Mouse (Mus musculus): ENCODE data around the gene Smyd3. TPM values are rescaled to one million over a fixed set of nuclear protein-coding genes. Genes with fewer than 3 reads are reported as not detected.

Smyd3 gene
- polyA plus RNA-seq, 1 experiment, result 3.0 TPM

DNA sequence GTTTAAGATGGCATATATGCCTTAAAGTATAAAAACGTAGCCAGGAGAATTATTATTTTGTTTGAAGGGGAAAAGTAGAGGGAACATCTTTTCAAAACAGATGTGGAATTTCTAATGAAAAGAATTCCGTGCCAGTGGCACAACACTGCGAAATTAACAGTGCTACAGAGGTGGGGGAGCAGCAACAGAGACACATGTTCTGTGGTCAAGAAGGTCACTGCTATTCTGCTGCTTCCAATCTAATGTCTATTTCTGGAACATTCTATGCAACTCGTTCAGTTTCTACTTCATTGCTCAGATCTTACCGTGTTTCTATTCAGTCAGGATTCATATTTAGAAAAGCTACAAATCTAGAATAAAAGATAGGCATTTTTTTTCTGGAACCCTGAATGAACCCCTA, 117.0 kb downstream of the Smyd3 start:
- Histone ChIP-seq H3K4me1 (ENCODE audit: control insufficient read depth, insufficient read depth, insufficient read length, low read length) (no peaks in the 10 kb centered on the region), H3K27ac (replicated peaks; ENCODE audit: low read depth, low read length) (no peak overlapping the region)

DNA sequence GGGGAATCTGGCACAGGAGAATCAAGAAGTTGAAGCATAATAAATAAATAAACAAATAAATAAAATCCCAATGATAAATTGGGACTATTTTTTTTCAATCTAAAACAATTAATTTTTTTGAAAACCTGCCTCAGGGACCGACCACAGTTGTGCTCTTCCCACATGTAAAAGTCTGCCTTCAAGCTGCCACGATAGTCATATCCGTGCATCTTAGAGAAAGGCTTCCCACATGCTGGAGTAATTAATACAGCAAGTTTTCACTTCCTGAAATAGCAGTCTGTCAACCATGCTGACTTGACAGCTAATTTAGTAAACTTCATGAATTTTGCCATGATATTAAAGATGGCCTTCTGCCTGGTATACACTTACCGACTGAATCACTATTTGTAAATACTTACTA, 119.2 kb downstream of the Smyd3 start:
- H3K4me3 ChIP-seq (ENCODE audit: insufficient read depth, low read depth, low read length), result no peak overlapping the region
- no peak overlapping the region for H3K27ac ChIP-seq (replicated peaks; ENCODE audit: low read depth, low read length)
- H3K4me1 ChIP-seq (ENCODE audit: control insufficient read depth, insufficient read depth, insufficient read length, low read length), result no peaks in the 10 kb centered on the region

More for the DNA sequence above, 117.0 kb downstream of the Smyd3 start:
- no peak overlapping the region for H3K4me3 ChIP-seq (ENCODE audit: insufficient read depth, low read depth, low read length)

DNA sequence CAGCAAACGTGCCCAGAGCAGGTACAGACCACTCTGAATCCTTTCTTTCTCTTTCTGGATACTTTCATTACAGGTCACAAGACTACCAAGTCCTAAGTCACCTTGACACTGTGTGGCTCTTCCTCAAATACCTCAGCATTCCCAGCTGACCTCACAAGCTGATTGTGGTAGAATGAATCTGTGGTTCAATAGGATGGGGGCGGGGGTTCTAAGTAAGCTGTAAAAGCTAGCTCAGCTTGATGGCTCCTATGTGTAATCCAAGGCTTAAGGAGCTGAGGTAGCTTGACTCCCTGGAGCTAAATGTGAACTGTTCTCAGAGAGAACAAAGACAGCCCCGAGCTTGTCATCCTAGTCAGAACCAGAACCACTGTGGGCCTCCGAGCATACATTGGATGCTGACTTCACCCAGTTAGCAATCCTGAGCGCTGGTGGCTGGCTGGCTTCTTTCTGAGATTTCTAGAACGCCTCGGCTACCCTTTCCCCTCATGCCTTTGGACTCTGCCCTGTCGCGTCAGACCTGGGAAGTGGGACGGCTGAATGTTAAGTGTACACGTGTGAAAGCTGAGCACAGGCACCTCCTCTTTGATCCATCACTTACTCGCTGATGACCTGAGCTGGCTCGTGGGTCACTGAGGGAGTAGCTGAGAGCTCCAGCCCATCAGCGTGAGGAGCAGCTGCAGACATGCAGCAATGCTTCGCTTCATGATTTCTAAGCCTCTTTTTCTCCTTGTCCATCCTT, 131.4 kb downstream of the Smyd3 start:
- Histone ChIP-seq H3K27ac (replicated peaks; ENCODE audit: low read depth, low read length) (no peak overlapping the region), H3K4me1 (ENCODE audit: control insufficient read depth, insufficient read depth, insufficient read length, low read length) (no peaks in the 10 kb centered on the region), H3K4me3 (ENCODE audit: insufficient read depth, low read depth, low read length) (no peak overlapping the region)

DNA sequence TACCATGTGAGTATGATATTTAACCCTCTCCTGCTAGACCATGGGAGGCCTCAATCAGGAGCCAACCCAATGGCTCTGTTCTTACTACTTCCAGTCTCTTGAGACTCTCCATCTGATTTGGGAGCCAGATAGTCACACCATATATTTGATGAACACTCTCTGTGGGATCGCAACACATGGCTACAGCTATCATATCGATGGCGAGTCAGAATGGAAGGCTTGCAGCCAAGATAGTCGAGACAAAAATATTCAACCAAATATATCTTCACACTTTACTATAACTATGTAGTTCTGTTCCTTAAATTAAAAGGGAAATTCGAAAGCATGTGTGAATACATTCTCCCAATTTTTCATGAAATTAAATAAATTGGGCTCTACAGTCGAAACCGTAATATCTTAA, 132.2 kb downstream of the Smyd3 start:
- Histone ChIP-seq H3K4me3 (ENCODE audit: insufficient read depth, low read depth, low read length) (no peak overlapping the region), H3K27ac (replicated peaks; ENCODE audit: low read depth, low read length) (no peak overlapping the region)

DNA sequence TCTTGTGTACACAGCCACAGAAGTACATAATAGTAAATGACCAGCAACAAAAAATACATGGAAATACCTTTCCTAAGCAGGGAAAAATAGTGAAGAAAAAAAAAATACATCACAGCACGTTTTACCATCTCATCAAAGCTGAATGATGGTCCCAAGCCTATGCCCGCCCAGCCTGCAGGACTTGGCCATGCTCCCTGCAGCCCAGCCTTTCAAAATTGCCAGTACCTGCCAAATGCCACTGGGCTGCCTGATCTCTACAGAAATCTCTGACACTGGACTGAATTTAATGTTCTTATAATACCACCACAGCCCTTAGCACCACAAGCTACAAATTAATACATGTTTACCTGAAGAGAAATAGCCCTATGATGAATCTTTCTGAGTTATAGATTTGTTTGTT, 133.5 kb downstream of the Smyd3 start:
- Histone ChIP-seq H3K27ac (replicated peaks; ENCODE audit: low read depth, low read length) (no peak overlapping the region), H3K4me1 (ENCODE audit: control insufficient read depth, insufficient read depth, insufficient read length, low read length) (no peaks in the 10 kb centered on the region), H3K4me3 (ENCODE audit: insufficient read depth, low read depth, low read length) (no peak overlapping the region)

More for the DNA sequence above, 132.2 kb downstream of the Smyd3 start:
- no peaks in the 10 kb centered on the region for H3K4me1 ChIP-seq (ENCODE audit: control insufficient read depth, insufficient read depth, insufficient read length, low read length)

DNA sequence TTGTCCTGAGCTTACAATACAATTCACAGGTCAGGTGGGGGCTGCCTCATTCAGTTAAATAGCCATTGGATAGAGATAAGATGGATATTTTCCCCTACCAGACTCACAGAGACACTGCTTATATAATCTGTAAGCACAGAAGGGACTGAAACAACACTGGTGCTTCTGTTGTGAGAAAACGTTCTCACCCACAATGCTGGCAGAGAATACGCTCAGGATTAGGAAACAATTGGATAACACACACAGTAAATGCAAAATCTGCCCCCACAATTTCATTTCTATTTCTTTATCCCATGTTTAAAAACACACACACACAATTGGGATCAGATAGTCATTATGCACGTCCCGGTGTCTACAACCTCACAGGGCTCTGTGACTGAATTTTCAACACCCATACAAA, 139.7 kb downstream of the Smyd3 start:
- Histone ChIP-seq H3K4me3 (ENCODE audit: insufficient read depth, low read depth, low read length) (no peak overlapping the region), H3K27ac (replicated peaks; ENCODE audit: low read depth, low read length) (no peak overlapping the region), H3K4me1 (ENCODE audit: control insufficient read depth, insufficient read depth, insufficient read length, low read length) (no peaks in the 10 kb centered on the region)

DNA sequence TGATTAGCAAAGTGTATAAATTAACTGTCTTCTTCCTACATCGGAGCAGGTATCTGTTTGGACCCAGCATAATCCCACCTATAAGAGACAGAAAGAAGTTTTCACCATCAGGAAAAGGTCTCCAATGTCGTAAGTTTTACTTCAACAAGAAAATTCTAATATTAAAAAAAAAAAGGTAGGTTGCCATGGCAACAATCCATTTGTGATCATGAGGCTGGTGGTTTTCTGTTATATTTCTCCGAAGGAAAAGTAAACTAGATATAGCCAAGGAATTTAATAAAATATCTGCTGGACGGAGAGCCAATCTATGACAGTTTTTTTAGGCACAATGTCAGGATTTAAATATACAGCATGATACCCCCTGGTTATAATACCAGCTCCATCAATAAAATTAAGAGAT, 142.9 kb downstream of the Smyd3 start:
- H3K27ac ChIP-seq (replicated peaks; ENCODE audit: low read depth, low read length), result no peak overlapping the region
- no peaks in the 10 kb centered on the region for H3K4me1 ChIP-seq (ENCODE audit: control insufficient read depth, insufficient read depth, insufficient read length, low read length)
- H3K4me3 ChIP-seq (ENCODE audit: insufficient read depth, low read depth, low read length), result no peak overlapping the region

DNA sequence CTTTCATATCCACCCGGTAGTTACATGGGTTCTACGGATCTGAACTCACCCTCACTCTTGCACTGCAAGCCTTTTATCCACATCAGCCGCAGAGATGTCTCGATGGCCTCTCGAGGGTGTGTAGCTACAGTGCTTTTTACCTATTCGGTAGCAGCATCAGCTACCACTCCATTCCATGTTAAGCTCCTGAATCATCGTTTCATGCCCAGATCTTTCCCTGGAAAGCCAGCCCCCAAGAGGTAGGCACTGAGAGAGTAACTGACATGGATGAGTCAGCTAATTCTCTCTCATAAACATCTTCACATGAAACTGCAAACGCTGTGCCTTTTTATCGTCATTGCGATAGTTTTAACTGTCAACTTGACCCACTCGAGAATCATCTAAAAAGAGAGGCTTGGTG, 143.9 kb downstream of the Smyd3 start:
- H3K4me3 ChIP-seq (ENCODE audit: insufficient read depth, low read depth, low read length), result no peak overlapping the region
- no peaks in the 10 kb centered on the region for H3K4me1 ChIP-seq (ENCODE audit: control insufficient read depth, insufficient read depth, insufficient read length, low read length)
- H3K27ac ChIP-seq (replicated peaks; ENCODE audit: low read depth, low read length), result no peak overlapping the region

DNA sequence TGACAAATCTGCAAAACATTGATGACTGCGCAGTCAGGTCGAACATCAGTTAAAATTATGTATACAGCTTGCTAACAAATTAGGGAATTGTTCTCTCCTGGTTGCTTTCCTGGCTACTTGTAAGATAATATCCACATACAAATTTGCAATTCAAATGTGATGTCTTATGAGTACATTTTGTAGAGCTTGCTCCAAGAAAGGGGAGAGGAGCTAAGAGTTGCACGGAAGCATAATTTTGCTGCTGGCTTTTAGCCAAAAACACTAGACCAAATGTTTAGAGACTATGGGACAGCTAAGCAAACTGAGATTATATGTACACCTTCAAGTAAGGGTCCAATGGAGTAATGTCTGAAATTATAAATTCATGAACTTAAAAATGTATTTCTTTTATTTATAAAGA, 146.7 kb downstream of the Smyd3 start:
- no peaks in the 10 kb centered on the region for H3K4me1 ChIP-seq (ENCODE audit: control insufficient read depth, insufficient read depth, insufficient read length, low read length)

DNA sequence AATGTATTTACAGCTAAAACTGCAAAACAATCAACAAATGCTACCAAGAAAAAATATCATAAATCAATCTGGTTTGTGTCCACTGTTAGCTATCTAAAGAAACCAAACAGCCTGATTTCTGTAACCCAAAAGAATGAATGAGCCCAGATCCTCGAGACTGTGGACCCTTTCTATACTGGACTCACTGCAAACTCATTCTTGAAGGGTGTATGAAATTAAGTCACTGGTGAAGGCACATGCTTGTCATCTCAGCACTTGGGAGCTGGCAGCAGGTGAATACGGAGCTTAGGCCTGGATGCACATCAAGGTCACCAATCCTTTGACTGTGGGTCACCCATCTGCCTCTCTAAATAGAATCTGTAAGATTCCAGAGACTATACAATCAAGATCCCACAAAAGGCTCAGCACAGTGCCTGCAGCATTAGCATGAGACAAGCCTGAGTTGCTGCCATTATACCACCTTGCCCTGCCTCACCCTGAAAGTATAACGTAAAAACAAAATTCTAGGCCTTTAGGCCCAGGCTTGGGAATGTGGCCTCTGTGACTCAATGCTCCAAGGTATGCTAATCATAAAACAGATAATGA, 149.3 kb downstream of the Smyd3 start:
- Histone ChIP-seq H3K4me3 (ENCODE audit: insufficient read depth, low read depth, low read length) (no peak overlapping the region), H3K27ac (replicated peaks; ENCODE audit: low read depth, low read length) (no peak overlapping the region), H3K4me1 (ENCODE audit: control insufficient read depth, insufficient read depth, insufficient read length, low read length) (no peaks in the 10 kb centered on the region)

More for the DNA sequence above, 146.7 kb downstream of the Smyd3 start:
- Histone ChIP-seq H3K27ac (replicated peaks; ENCODE audit: low read depth, low read length) (no peak overlapping the region), H3K4me3 (ENCODE audit: insufficient read depth, low read depth, low read length) (no peak overlapping the region)

DNA sequence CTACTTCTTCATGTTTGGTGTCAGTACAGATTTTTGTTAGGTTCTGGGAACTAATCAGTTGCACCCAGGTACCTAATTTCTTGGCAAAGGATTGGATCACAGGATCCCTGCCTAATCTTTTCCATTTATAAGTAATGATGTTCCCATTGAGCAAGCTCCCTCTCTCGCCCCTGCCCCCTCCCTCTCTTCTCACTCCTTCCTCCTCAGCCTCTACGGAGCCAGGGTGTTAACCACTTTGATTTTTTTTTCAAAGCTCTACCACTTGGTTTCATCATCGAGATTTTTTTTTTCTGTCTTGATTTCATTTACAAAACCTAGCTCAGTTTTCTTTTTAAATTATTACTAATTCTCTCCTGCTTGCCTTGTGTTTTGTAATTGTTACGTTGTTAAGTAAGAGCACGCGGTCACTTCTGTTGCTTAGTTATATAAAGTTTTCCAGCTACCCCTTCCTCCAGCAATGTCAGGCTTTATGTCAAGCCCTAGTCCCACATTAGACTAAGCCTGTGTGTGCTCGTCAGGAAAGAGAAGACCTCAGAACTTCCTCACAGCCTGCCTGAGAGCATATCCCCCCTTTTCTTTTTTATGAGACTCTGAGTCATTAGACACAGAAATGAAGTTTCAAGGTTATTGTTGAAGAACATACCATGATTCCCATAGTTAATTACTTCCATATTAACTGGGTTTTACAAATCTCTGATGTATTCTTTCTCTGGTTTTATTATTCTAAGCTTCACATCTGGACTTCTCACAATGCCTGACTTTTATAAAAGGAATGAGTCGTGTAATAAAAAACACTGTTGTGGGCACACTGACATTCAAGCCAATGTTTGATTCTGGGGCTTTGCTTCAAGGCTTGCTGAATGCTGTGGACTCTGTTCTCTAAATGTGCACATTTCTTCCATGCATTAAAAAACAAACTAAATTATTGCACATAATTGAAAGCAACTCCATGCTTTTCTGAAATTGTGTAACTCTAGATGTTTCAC, 156.1 kb downstream of the Smyd3 start:
- no peaks in the 10 kb centered on the region for H3K4me1 ChIP-seq (ENCODE audit: control insufficient read depth, insufficient read depth, insufficient read length, low read length)
- H3K27ac ChIP-seq (replicated peaks; ENCODE audit: low read depth, low read length), result no peak overlapping the region
- H3K4me3 ChIP-seq (ENCODE audit: insufficient read depth, low read depth, low read length), result no peak overlapping the region

DNA sequence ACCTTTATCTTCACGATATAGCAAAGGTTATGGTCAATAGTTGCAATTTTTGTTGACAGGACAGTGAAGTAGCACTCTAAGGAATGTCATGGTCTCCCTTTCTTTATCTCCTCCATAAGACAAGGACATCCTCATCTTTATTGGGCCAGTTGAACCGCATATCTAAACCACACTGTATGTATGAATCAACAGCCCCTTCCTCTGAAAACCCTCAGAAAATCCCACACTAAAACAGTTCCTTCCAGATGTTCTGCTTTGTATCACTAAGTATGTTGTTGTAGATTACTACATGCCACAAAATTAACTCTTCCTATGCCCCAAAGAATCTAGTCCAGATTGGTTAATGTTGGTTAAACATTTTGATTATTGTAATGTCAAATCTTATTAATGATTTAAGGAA, 160.7 kb downstream of the Smyd3 start:
- Histone ChIP-seq H3K4me3 (ENCODE audit: insufficient read depth, low read depth, low read length) (no peak overlapping the region), H3K27ac (replicated peaks; ENCODE audit: low read depth, low read length) (no peak overlapping the region), H3K4me1 (ENCODE audit: control insufficient read depth, insufficient read depth, insufficient read length, low read length) (no peaks in the 10 kb centered on the region)

DNA sequence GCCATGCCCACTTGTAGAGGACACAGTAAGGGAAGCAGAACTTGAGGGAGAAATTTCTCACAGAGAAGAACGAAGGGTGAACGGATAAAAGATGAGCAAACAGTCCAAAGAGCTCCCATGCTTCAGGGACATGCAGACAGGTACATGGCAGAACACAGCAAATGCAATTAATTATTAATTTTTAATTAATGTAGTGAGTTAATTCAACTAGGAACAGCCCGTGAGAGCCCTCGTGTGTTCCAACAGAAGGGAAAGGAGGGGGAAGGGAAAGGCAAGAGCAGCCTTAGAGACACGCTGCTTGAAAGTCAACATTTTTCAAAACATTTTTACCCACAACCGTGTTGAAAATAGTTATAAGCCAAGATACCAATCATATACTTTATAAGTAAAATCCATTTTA, 163.6 kb downstream of the Smyd3 start:
- H3K4me1 ChIP-seq (ENCODE audit: control insufficient read depth, insufficient read depth, insufficient read length, low read length), result no peaks in the 10 kb centered on the region
- no peak overlapping the region for H3K4me3 ChIP-seq (ENCODE audit: insufficient read depth, low read depth, low read length)
- no peak overlapping the region for H3K27ac ChIP-seq (replicated peaks; ENCODE audit: low read depth, low read length)

DNA sequence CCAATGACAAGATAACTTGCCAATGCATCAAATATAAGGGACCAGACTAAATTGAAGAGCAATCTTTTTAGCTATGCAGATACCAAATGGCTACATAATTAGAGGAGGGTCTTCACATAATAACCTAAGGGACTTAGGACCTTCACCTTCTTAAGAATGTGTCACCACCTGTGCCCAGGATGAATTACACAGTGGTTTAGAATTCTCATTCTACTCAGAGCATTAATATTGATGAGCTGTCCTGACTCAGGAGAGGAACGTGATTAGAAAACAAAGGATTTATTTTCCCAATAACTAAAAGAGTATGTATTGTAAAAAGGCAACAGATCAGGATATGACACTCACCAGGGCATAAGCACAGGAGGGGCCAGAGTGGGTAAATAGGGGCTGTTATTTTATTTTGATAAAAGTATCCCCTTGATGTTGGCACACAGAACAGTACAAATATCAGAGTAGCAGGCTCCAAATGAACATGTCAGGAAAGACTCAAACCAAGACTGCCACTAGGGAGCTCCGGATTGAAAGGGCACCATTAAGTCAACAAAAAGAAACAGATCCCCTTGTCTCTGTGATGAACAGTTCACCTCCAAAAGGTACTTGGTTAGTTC, 172.4 kb downstream of the Smyd3 start:
- Histone ChIP-seq H3K4me1 (ENCODE audit: control insufficient read depth, insufficient read depth, insufficient read length, low read length) (no peaks in the 10 kb centered on the region), H3K4me3 (ENCODE audit: insufficient read depth, low read depth, low read length) (no peak overlapping the region), H3K27ac (replicated peaks; ENCODE audit: low read depth, low read length) (no peak overlapping the region)

DNA sequence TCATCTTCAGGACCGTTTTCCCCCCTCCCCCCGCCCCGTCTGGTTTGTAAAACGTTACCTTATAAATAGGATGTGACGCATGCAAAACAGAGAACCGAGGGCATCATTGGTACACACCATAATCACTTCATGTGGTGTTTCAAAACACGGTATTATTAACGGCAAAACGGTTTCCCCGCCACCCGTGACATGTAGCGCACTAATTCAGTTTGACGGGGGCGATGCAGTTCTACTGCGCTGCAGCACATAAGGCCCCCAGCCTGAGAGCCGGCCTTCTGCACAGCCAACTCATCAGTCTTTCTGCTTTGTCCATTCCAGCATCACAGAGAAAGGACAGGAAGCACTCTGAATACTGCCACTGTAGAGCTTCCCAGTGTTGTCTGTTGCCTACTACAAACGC, 174.4 kb downstream of the Smyd3 start:
- no peak overlapping the region for H3K4me3 ChIP-seq (ENCODE audit: insufficient read depth, low read depth, low read length)
- H3K27ac ChIP-seq (replicated peaks; ENCODE audit: low read depth, low read length), result no peak overlapping the region
- no peaks in the 10 kb centered on the region for H3K4me1 ChIP-seq (ENCODE audit: control insufficient read depth, insufficient read depth, insufficient read length, low read length)

Measured in brown adipose tissue, adult 24 weeks (tissue).